Mouse (Mus musculus) kidney, postnatal 36 days (tissue): ENCODE measurements around the gene Olfr736.
A peak's percentile ranks its signal among the peaks of the same experiment; 100 is the strongest.

Experiments used
- DNase-seq, 2 experiments: peaks; one replicate each; pipeline ENCODE4 v3.0.0; 2021 to 2022; ENCODE audit warnings: mixed read lengths in 2 of 2

Olfr736 gene

DNA sequence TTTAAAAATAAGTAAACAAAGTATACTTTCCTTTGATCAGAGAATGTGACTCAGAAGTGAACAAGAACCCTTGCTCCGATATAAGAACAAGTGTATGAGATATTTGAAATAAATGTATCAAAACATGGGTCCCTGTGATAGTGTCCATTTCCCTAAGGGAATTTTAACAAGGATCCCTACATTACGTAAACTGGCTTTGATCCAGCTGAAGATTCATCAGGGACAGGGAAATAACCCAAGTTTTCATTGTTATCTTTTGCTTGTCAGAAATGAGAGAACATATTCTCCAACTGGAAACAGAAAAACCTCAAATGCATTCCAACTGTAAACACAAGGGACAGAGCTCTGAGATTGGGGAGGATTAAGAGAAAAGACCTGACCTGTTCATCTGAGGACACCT is at the start of gene Olfr736:
TSS of gene Olfr736 (plus strand) at position 301 of the 400 bp plus-strand sequence.
- no peak for DNase-seq

DNA sequence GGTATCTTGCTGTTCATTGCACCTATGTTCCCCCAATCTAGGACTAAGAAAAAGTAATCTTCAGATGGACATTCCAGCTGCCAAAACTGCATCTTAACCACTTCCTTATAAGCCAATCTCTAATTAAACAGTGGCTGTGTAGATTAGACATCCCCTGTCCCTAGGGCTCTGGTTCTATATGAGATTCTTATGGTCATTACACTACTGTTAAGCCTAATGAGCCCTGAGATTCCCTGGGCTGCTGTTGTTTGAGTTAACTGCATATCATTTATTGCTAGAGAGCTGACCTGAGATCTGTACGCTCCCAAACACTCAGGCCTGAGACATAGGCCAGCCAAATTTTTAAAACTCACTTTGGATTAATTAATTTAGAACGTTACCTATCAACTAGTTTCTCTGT is 32.2 kb upstream of the Olfr736 start, which contains the start of gene Olfr735:
TSS of gene Olfr735 (minus strand) at position 77 of the 400 bp plus-strand sequence.
- no peak for DNase-seq

DNA sequence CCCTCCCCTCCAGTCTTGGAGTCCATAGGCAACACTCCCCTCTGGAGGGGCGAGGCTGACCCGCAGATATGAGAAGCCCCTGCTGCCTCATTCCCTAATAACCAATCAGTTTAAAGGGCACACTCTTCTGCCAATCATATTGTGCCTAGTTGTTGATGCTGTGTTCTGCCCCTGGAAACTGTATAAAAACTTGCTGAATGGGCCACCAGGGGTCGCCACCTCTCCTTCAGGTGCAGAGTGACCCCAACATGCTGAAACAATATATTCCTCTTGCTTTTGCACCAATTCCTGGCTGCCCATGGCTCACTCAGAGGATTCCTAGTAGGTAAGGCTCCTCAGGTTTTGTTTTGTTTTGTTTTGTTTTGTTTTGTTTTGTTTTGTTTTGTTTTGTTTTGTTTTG is 28.5 kb upstream of the Olfr736 start:
- DNase-seq = peak; percentile 0 to 65

DNA sequence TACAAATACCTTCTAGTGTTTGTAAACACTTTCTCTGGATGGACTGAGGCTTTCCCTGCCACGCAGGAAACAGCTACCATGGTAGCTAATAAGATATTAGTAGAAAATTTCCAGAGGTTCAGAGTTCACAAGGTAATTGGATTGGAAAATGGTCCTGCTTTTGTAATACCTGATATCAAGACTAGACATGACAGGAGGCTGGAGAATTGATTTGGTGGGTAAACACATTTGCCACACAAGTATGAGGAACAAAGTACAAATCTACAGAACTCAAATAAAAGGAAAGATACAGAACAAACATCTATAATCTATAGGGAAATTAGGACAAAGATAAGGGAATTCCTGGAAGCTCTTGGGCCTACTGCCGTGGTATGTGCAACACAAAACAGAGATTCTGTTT is 24.2 kb upstream of the Olfr736 start:
- no peak for DNase-seq

DNA sequence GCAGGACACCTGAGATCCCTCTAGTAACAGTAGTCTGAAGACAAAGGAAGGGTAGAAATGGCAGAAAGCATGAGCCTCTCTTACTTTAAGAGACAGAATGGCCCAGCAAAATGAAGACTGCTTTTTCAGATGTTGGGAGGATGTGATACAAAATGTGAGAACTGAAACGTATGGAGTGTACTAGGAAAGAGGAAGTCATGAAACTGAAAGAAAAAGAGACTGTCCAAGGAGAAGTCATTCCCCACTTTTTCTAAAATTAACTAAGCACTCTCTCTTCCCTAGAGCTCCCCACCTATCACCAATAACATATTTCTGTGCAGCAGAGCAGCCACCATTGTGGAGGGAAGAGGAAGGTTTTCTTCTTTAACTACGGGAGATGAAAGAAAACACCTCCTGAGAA is 23.4 kb upstream of the Olfr736 start, which contains the start of gene Tlr11:
TSS of gene Tlr11 (plus strand) at position 322 of the 400 bp plus-strand sequence.
- no peak for DNase-seq

DNA sequence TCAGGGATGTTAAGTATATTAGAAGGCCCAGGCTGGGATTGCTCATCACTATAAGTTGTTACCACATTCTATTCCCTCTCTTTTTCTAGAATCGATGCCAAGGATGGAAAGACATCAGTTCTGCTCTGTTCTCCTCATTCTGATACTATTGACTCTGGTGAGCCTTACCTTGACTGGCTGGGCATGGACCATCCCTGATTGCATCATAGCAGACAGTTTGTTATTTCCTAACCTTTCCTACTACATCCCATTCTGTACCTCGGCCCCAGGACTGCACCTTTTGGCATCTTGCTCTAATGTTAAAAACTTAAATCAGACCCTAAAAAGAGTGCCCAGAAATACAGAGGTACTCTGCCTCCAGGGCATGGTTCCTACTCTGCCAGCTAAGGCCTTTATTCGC is 20.5 kb upstream of the Olfr736 start:
- no peak for DNase-seq

DNA sequence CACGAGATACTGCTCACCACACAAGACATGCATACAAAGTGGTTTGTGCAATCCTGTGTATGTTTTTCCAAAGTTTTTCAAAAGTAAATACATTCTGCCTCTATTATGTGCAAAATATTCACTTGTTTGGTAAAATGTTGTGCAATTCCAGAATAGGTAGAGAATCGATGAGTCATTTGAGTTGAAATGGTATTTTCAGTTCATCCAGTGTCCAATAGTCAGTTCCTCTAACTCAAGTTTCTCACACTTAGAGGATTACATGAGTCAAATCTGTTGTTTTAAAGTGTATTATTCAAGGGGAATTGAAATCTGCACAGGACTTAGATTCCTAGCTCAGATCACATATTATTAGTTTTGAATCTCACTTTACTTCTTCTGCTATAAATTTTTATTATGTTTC is 17.4 kb upstream of the Olfr736 start:
- no peak for DNase-seq

DNA sequence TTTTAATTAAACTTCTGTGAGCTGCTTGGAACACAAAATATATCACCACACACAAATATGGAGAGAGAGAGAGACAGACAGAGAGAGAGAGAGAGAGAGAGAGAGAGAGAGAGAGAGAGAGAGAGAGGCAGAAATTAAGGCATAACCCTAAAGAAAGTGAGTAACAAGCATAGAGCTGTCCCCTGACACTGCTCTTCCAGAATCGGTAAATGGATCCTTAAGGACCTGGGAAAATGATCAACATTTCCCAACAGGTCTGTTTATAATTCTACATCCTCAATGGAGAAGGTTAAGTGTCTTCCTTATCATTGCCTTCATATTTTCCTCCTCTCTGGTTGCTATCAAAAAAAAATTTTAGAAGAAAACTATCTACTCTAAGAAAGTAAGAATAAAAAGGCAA is 26.3 kb downstream of the Olfr736 start, which contains the start of gene Olfr738:
TSS of gene Olfr738 (plus strand) at position 301 of the 400 bp plus-strand sequence.
- no peak for DNase-seq

DNA sequence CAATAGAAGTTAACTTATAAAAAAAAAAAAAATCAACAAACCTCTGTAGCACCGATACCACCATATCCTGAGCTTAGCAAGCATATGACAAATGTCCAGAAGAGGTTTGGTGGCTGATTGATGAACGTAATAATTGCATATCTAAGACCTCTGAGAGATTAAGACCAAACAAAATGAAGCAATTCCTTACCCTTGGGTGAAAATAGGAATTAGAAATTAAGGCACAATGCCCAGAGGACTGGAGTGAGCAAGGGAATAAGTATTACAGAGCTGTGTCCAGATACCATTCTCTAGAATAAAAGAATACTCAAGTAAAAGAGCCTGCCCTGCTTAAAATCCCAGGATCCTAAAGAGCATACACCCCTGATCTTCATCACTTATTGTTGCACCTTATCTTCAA is 37.4 kb downstream of the Olfr736 start, which contains the start of gene Olfr739:
TSS of gene Olfr739 (plus strand) at position 301 of the 400 bp plus-strand sequence.
- no peak for DNase-seq
